Mouse (Mus musculus): ENCODE data around the gene Nt5c3. TPM values are rescaled to one million over a fixed set of nuclear protein-coding genes. Genes with fewer than 3 reads are reported as not detected.

Gene Nt5c3
- total RNA-seq (2023), result 57.6 TPM

DNA sequence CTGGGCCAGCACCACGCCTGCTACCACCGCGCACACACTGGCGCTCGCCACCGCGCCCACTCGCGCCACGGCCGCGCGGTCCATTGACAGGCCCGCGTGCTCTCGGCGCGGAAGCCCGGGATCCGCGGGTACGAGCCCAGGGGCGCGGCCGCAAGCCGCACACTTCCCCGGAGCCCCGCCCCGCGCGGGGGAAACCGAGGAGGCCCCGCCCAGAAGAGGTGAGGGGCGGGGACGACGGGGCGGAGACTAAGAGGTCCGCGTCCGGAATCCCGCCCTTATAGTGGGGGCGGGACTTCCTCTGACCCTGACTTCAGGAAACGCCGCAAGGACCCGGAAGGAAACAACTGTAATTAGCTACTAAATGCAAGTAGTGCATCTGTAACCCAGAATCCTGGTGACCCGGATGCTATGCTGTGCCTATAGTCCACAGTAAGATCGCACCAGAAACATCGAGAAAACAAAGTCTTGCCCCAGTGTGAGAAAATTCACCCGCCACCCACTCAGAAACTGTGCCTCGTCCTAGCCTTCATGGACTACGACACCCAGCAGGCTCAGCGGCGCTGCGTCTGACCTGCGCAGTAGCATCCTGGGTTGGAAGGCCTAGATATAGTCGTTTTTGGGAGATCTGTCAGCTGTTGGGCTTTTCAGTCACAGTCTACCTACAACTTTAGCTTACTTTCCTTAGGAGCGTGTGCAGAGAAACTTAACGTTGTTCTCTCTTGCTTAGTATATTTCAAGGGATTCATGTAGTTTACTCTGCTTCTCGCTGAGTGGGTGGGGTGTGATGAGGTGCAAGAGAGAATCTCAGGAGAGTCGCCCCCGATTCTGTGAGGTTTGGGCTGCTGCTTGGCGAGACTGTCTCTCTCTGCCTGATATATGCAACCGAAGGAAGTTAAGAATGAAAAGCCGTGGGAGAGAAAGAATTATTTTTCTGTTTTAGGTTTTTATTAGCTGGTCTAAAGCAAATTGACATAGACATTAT lies at the start of gene Nt5c3, which contains the start of gene Vmn1r4:
Gene Nt5c3, minus strand, starts transcription at position 207 of the 982 bp plus-strand sequence.
Gene Vmn1r4, plus strand, starts transcription at position 290 of the 982 bp plus-strand sequence.

DNA sequence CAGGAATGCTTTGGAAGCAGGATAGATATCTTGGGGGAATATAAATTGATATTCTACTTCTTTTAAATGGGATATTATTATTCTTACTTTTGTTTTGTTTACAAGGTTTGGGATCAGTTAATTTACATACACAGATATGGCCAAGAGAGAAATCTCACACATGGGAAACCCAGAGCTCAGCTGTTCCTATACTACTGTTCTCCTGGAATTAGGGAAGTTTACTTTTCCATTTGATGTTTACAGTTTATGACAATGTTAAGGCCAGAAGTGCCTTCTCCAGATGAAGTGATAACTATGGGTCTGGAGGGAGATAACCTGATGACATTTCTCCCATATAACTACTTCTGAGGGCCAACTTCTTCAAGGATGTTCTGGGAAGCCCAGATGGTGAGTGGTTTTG lies 46.2 kb upstream of the Nt5c3 start, which contains the start of gene Vmn1r5:
Gene Vmn1r5, plus strand, starts transcription at position 301 of the 400 bp plus-strand sequence.

Other genes starting within 250 kb of the Nt5c3 start
- 26.1 TPM for gene Lsm5, start 219.2 kb downstream of the Nt5c3 start, total RNA-seq (2023)
- 118 TPM for gene Avl9, start 209.0 kb downstream of the Nt5c3 start, total RNA-seq (2023)
- gene Kbtbd2, start 126.1 kb downstream of the Nt5c3 start, total RNA-seq (2023), result 96.4 TPM
- gene Fkbp9, start 91.9 kb downstream of the Nt5c3 start, total RNA-seq (2023), result 0.50 TPM
- gene Vmn1r4, start 83 bp upstream of the Nt5c3 start, total RNA-seq (2023), result 0.27 TPM
- not detected for gene Vmn1r5, start 46.3 kb upstream of the Nt5c3 start, total RNA-seq (2023)
- gene Vmn1r6, start 73.3 kb upstream of the Nt5c3 start, total RNA-seq (2023), result not detected
- not detected for gene Vmn1r7, start 101.4 kb upstream of the Nt5c3 start, total RNA-seq (2023)
- not detected for gene Vmn1r8, start 108.4 kb upstream of the Nt5c3 start, total RNA-seq (2023)
- gene Vmn1r9, start 142.9 kb upstream of the Nt5c3 start, total RNA-seq (2023), result not detected
- gene Vmn1r10, start 185.5 kb upstream of the Nt5c3 start, total RNA-seq (2023), result not detected
- not detected for gene Vmn1r11, start 209.5 kb upstream of the Nt5c3 start, total RNA-seq (2023)
- gene Vmn1r12, start 233.0 kb upstream of the Nt5c3 start, total RNA-seq (2023), result 0.12 TPM